Mouse (Mus musculus) myocyte (in vitro differentiated cells): ENCODE measurements at regions not wholly inside any gene's neighbourhood (a gene's known extent, or its start where the extent isn't known, plus 50 kb on each side); places are given as distances from the start of the nearest gene placed in this dataset.

Experiments used
- H3K27me3 ChIP-seq: one replicate; pipeline ENCODE4 v1.6.1; 2011; ENCODE audit not compliant: control insufficient read depth, insufficient read depth, insufficient read length
- H3K36me3 ChIP-seq: one replicate; pipeline ENCODE4 v1.6.1; 2011; ENCODE audit not compliant: control insufficient read depth, insufficient read depth
- H3K4me2 ChIP-seq: one replicate; pipeline ENCODE4 v1.6.1; 2011; ENCODE audit warnings: low read depth, control low read depth
- H3K4me3 ChIP-seq: one replicate; pipeline ENCODE4 v1.5.1; 2011; ENCODE audit warnings: mild to moderate bottlenecking, control low read depth, moderate library complexity
- H3K79me2 ChIP-seq: one replicate; pipeline ENCODE4 v1.6.1; 2011; ENCODE audit not compliant: control insufficient read depth, insufficient read depth
- H3ac ChIP-seq: one replicate; pipeline ENCODE4 v1.6.1; 2011; ENCODE audit not compliant: control insufficient read depth, insufficient read length
- CEBPB ChIP-seq: IDR thresholded peaks from 2 replicates; pipeline ENCODE4 v1.6.1; 2011; ENCODE audit warnings: mild to moderate bottlenecking, moderate library complexity; ENCODE audit not compliant: poor library complexity, insufficient read depth, severe bottlenecking
- E2F4 ChIP-seq: IDR thresholded peaks from one replicate; pipeline ENCODE4 v1.6.1; 2011; ENCODE audit warnings: mild to moderate bottlenecking, control low read depth, moderate library complexity; ENCODE audit not compliant: insufficient read depth
- MAX ChIP-seq: IDR thresholded peaks from one replicate; pipeline ENCODE4 v1.6.1; 2011; ENCODE audit warnings: low read depth, mild to moderate bottlenecking, control low read depth
- MYOD1 ChIP-seq, 3 experiments: IDR thresholded peaks; one replicate each; pipeline ENCODE4 v1.6.1; 2011; ENCODE audit warnings: control low read depth in 2 of 3, low read depth in 2 of 3, mild to moderate bottlenecking in 2 of 3, moderate library complexity in 1 of 3; ENCODE audit not compliant: insufficient read length in 2 of 3, control insufficient read depth in 1 of 3
- MYOG ChIP-seq, 3 experiments: IDR thresholded peaks; one replicate each; pipeline ENCODE4 v1.6.1; 2011; ENCODE audit warnings: control low read depth in 2 of 3, low read depth in 2 of 3, mild to moderate bottlenecking in 2 of 3; ENCODE audit not compliant: insufficient read length in 2 of 3, control insufficient read depth in 1 of 3, insufficient read depth in 1 of 3
- POLR2A ChIP-seq: IDR thresholded peaks from one replicate; pipeline ENCODE4 v1.6.1; 2011; ENCODE audit warnings: low read depth, mild to moderate bottlenecking, control low read depth, moderate library complexity; ENCODE audit not compliant: insufficient read length
- POLR2AphosphoS2 ChIP-seq: IDR thresholded peaks from one replicate; pipeline ENCODE4 v1.6.1; 2011; ENCODE audit warnings: low read depth, control low read depth; ENCODE audit not compliant: insufficient read length
- REST ChIP-seq: IDR thresholded peaks from one replicate; pipeline ENCODE4 v1.6.1; 2011; ENCODE audit warnings: mild to moderate bottlenecking, control low read depth, moderate library complexity; ENCODE audit not compliant: insufficient read depth, insufficient read length
- SRF ChIP-seq: IDR thresholded peaks from one replicate; pipeline ENCODE4 v1.6.1; 2011; ENCODE audit warnings: low read depth; ENCODE audit not compliant: control insufficient read depth, insufficient read length
- TCF12 ChIP-seq: IDR thresholded peaks from one replicate; pipeline ENCODE4 v1.6.1; 2011; ENCODE audit warnings: mild to moderate bottlenecking, control low read depth; ENCODE audit not compliant: poor library complexity, insufficient read depth, severe bottlenecking
- TCF3 ChIP-seq: IDR thresholded peaks from one replicate; pipeline ENCODE4 v1.6.1; 2011; ENCODE audit warnings: low read depth, control low read depth; ENCODE audit not compliant: insufficient read length
- USF1 ChIP-seq: IDR thresholded peaks from one replicate; pipeline ENCODE4 v1.6.1; 2011; ENCODE audit warnings: low read depth, mild to moderate bottlenecking, control low read depth, moderate library complexity

- no peak overlapping the region for H3ac ChIP-seq
- H3K79me2 ChIP-seq: no peaks in the 10 kb centered on the region
- no peak overlapping the region for H3K4me3 ChIP-seq
- no peak overlapping the region for H3K4me2 ChIP-seq
- H3K36me3 ChIP-seq: no peaks in the 10 kb centered on the region
- TF ChIP-seq POLR2A (no peak), USF1 (no peak)
- no peaks in the 10 kb centered on the region for H3K27me3 ChIP-seq
These were observed 98.4 kb upstream of the 4930412O13Rik start for GRCm38 (mm10) chr2:9782698-9783097.

DNA sequence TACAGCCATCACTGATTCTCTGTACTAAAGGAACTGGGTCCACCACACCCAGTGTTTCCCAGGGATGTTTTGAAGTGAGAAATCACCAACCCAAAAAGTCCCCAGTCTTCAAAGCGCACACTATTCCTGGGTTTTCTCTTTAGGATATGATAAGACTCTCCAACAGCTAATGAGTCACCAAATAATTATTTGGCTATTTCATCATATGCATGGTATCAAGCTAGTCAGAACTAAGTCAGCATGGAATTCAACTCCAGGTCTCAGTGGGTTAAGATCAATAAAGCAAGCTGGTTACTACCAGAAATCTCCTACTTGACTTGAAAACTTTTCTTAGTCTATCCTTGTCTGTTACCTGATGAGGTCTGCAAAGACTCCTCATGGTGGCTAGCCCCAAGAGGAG, 89.1 kb upstream of the 4930412O13Rik start:
- Histone ChIP-seq H3K27me3 (no peaks in the 10 kb centered on the region), H3K4me2 (peak overlapping the region; percentile 56), H3K79me2 (no peaks in the 10 kb centered on the region), H3K36me3 (no peaks in the 10 kb centered on the region), H3ac (no peak overlapping the region), H3K4me3 (no peak overlapping the region)
- TF ChIP-seq POLR2AphosphoS2 (no peak), TCF12 (no peak), CEBPB (peak; percentile 32; the same call in 1 of the 2 replicates), POLR2A (no peak)

DNA sequence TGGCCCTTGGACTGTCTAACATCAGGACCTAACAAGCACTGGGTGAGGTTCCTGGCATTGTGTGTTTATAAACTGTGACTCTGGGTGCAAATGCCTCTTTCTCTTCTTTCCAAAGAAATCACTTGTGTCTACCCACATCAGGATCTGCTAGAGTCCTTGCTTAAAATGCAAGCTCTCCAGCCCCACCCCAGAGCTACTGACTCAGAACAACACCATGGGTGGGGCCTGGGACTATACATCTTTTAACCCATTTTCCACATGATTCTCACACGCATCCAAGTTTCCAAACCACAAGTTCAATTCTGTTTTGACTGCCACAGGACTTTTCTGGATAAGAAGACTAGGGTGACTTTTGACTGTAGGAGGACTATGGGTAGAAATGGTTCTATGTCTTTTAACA, 88.7 kb upstream of the 4930412O13Rik start:
- no peaks in the 10 kb centered on the region for H3K79me2 ChIP-seq
- no peak overlapping the region for H3K4me3 ChIP-seq
- no peak for TF ChIP-seq TCF3
- no peak for TF ChIP-seq POLR2AphosphoS2
- TF ChIP-seq MYOG (IDR thresholded peaks at IDR 0.05; ENCODE audit: control insufficient read depth in 1 of 3, insufficient read depth in 1 of 3, insufficient read length in 2 of 3, low read depth in 2 of 3): no peak
- no peak for TF ChIP-seq TCF12
- TF ChIP-seq POLR2A: no peak
- no peak for TF ChIP-seq E2F4
- TF ChIP-seq SRF: no peak
- TF ChIP-seq REST: no peak
- no peak for TF ChIP-seq MAX
- no peak for TF ChIP-seq USF1
- TF ChIP-seq MYOD1 (IDR thresholded peaks at IDR 0.05; ENCODE audit: control insufficient read depth in 1 of 3, insufficient read length in 2 of 3, low read depth in 2 of 3): no peak
- TF ChIP-seq CEBPB: no peak
- no peak overlapping the region for H3ac ChIP-seq
- no peaks in the 10 kb centered on the region for H3K27me3 ChIP-seq
- peak overlapping the region; percentile 56 for H3K4me2 ChIP-seq
- no peaks in the 10 kb centered on the region for H3K36me3 ChIP-seq

DNA sequence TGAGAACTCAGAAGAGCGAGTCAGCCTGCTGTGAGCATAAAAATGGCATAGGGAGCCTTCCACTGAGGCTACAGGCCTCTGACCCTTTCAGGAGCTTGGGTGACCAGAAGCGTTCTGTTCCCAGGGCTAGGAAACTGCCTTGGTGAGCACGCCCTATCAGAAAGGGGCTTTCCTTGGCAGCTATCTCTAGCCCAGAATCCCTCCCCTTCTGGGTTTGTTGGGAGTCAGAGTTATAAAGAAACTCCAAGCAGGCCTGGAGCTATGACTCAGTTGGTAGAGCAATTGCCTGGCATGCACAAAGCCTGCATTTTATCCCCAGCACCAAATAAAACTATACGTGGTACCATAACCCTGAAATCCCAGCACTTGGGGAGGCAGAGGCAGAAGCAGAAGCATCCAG, 85.7 kb upstream of the 4930412O13Rik start:
- TF ChIP-seq USF1: no peak
- TF ChIP-seq E2F4: no peak
- no peak for TF ChIP-seq REST
- no peak for TF ChIP-seq POLR2A
- no peak for TF ChIP-seq POLR2AphosphoS2
- TF ChIP-seq MYOD1 (IDR thresholded peaks at IDR 0.05; ENCODE audit: control insufficient read depth in 1 of 3, insufficient read length in 2 of 3, low read depth in 2 of 3): no peak
- TF ChIP-seq MAX: no peak
- no peak for TF ChIP-seq TCF12
- no peak for TF ChIP-seq SRF
- no peak for TF ChIP-seq CEBPB
- no peak for TF ChIP-seq TCF3
- no peak for TF ChIP-seq MYOG (IDR thresholded peaks at IDR 0.05; ENCODE audit: control insufficient read depth in 1 of 3, insufficient read depth in 1 of 3, insufficient read length in 2 of 3, low read depth in 2 of 3)
- Histone ChIP-seq H3K4me2 (no peak overlapping the region), H3K27me3 (no peaks in the 10 kb centered on the region), H3K79me2 (no peaks in the 10 kb centered on the region), H3K4me3 (no peak overlapping the region), H3K36me3 (no peaks in the 10 kb centered on the region), H3ac (no peak overlapping the region)

DNA sequence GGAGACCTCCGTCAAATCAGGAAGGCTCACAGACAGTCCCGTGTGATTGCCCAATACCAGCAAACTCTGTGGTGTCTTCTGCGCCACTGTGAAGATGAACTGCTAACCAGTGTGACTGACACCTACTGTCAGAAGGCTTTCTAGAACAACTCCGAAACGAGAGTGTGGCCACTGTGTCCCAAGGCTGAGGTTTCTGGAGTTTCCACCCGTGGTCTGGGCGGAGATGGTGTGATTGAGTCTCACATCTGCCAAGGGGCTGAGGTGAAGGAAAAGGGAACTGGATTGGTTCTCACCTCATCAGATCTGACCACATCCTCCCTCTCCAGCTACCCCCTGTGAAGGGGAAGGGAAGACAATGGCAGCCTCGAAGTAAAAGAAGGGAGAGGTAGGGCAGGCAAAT, 79.6 kb upstream of the 4930412O13Rik start:
- H3K36me3 ChIP-seq: no peaks in the 10 kb centered on the region
- no peak for TF ChIP-seq E2F4
- no peak for TF ChIP-seq MYOD1 (IDR thresholded peaks at IDR 0.05; ENCODE audit: control insufficient read depth in 1 of 3, insufficient read length in 2 of 3, low read depth in 2 of 3)
- no peak for TF ChIP-seq CEBPB
- TF ChIP-seq MAX: no peak
- TF ChIP-seq USF1: no peak
- no peak for TF ChIP-seq MYOG (IDR thresholded peaks at IDR 0.05; ENCODE audit: control insufficient read depth in 1 of 3, insufficient read depth in 1 of 3, insufficient read length in 2 of 3, low read depth in 2 of 3)
- H3ac ChIP-seq: no peak overlapping the region
- H3K4me3 ChIP-seq: no peak overlapping the region
- H3K27me3 ChIP-seq: no peaks in the 10 kb centered on the region
- no peaks in the 10 kb centered on the region for H3K79me2 ChIP-seq
- no peak overlapping the region for H3K4me2 ChIP-seq

- TF ChIP-seq POLR2AphosphoS2: no peak
- TF ChIP-seq MYOG (IDR thresholded peaks at IDR 0.05; ENCODE audit: control insufficient read depth in 1 of 3, insufficient read depth in 1 of 3, insufficient read length in 2 of 3, low read depth in 2 of 3): no peak
- no peak for TF ChIP-seq REST
- TF ChIP-seq CEBPB: no peak
- TF ChIP-seq TCF3: no peak
- no peak for TF ChIP-seq MYOD1 (IDR thresholded peaks at IDR 0.05; ENCODE audit: control insufficient read depth in 1 of 3, insufficient read length in 2 of 3, low read depth in 2 of 3)
- TF ChIP-seq POLR2A: no peak
- no peak for TF ChIP-seq TCF12
- no peak for TF ChIP-seq E2F4
- TF ChIP-seq SRF: no peak
- no peak for TF ChIP-seq USF1
- no peak for TF ChIP-seq MAX
- H3K4me3 ChIP-seq: no peak overlapping the region
- H3K79me2 ChIP-seq: no peaks in the 10 kb centered on the region
- peak overlapping the region; percentile 18 for H3K4me2 ChIP-seq
- H3K36me3 ChIP-seq: no peaks in the 10 kb centered on the region
- no peaks in the 10 kb centered on the region for H3K27me3 ChIP-seq
- no peak overlapping the region for H3ac ChIP-seq
These were observed 76.7 kb upstream of the 4930412O13Rik start for GRCm38 (mm10) chr2:9804306-9804705.
